ENCODE assay signal across 9 mouse cellular contexts in the genomic region with DNA sequence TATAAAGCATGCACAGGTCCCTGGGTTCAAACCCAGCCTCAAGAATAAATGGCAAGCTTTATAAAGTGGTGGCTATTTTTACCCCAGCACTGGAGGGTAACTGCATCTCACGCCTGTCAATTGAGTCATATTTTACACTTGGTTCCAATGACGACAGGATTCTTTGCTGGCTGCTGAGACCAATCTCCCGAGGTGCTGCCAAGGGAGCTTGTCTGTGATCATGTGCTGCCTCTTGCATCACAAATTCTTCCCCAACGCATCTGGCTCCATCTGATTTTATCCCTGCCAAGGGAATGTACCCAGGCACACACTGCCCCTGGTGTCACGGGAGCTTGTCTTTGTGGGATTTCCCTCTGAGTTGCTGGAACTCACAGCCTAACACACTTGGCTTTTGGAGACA.
DNase-seq lines count a peak whose midpoint lies in the region; ATAC-seq lines count a peak whose summit lies in the region.
"Had no signal": no experiment of that assay in that cellular context is flagged by ENCODE, and none has a peak within 500 bp of the region (broad histone marks: within the 10 kb centered on the region; RNA-seq: fewer than 3 reads in every experiment).

No protein-coding gene starts in this region.

- H3K9ac ChIP-seq in neural tube, embryonic 14.5 days (replicated peaks; ENCODE audit: low read depth, low read length), result no peak overlapping the region
- peak overlapping the region; percentile 38; the same call in 1 of the 2 replicates for H3K9ac ChIP-seq in heart, embryonic 14.5 days (ENCODE audit: low read length)
- no peak overlapping the region for H3K9ac ChIP-seq in neural tube, embryonic 15.5 days (replicated peaks)
- H3K9ac ChIP-seq: liver, embryonic 14.5 days had no signal

- H3K27me3 ChIP-seq in neural tube, embryonic 14.5 days (ENCODE audit: control insufficient read depth, insufficient read depth, low read length), result no peaks in the 10 kb centered on the region
- H3K27me3 ChIP-seq in heart, embryonic 14.5 days (ENCODE audit: control insufficient read depth, insufficient read depth, low read length), result no peaks in the 10 kb centered on the region
- H3K27me3 ChIP-seq in neural tube, embryonic 15.5 days (replicated peaks), result no peaks in the 10 kb centered on the region

- no peak overlapping the region for H3K4me3 ChIP-seq in neural tube, embryonic 14.5 days (ENCODE audit: low read depth, low read length)
- H3K4me3 ChIP-seq in heart, embryonic 14.5 days (ENCODE audit: control insufficient read depth in 1 of 2, insufficient read depth in 1 of 2, low read depth in 1 of 2, low read length in 2 of 2), result no peak overlapping the region
- no peak overlapping the region for H3K4me3 ChIP-seq in neural tube, embryonic 15.5 days (replicated peaks)

- no peaks in the 10 kb centered on the region for H3K36me3 ChIP-seq in neural tube, embryonic 14.5 days (ENCODE audit: control insufficient read depth, insufficient read depth, low read length)
- no peaks in the 10 kb centered on the region for H3K36me3 ChIP-seq in heart, embryonic 14.5 days (ENCODE audit: control insufficient read depth, insufficient read depth, low read length)
- H3K36me3 ChIP-seq in neural tube, embryonic 15.5 days, result no peaks in the 10 kb centered on the region

- H3K4me1 ChIP-seq in neural tube, embryonic 14.5 days (ENCODE audit: control insufficient read depth, insufficient read depth, low read length), result no peaks in the 10 kb centered on the region
- peaks cover 7 to 8% of the 10 kb centered on the region in 2 experiments for H3K4me1 ChIP-seq in heart, embryonic 14.5 days (ENCODE audit: control insufficient read depth in 2 of 2, insufficient read depth in 2 of 2, low read length in 2 of 2)
- no peaks in the 10 kb centered on the region for H3K4me1 ChIP-seq in neural tube, embryonic 15.5 days

- no peaks in the 10 kb centered on the region for H3K9me3 ChIP-seq in neural tube, embryonic 14.5 days (ENCODE audit: control insufficient read depth, low read length)
- no peaks in the 10 kb centered on the region for H3K9me3 ChIP-seq in heart, embryonic 14.5 days (ENCODE audit: control insufficient read depth, low read length)
- no peaks in the 10 kb centered on the region for H3K9me3 ChIP-seq in neural tube, embryonic 15.5 days (replicated peaks)

- no peak for DNase-seq in neural tube, embryonic 10.5 days (ENCODE audit: extremely low spot score, low spot score)
- peak; percentile 80 for DNase-seq in fat pad, adult 2 months (ENCODE audit: extremely low read depth, low read depth, low spot score)
- no peak for DNase-seq in testis, postnatal 10 days (ENCODE audit: low spot score)
- DNase-seq in spleen, postnatal 14 days (ENCODE audit: low spot score in 2 of 2), result no peak

- WGBS in neural tube, embryonic 14.5 days, result 24% methylated on average over 5 of the region's 5 CpGs
- WGBS in heart, embryonic 14.5 days, result 23% methylated on average over 5 of the region's 5 CpGs
- 33% methylated on average over 5 of the region's 5 CpGs for WGBS in neural tube, embryonic 15.5 days

- H3K27ac ChIP-seq in neural tube, embryonic 14.5 days (ENCODE audit: low read depth, low read length), result no peak overlapping the region
- peak overlapping the region; percentile 77 to 79 for H3K27ac ChIP-seq in heart, embryonic 14.5 days (replicated peaks in 1 of 2; ENCODE audit: control insufficient read depth in 1 of 2, insufficient read depth in 1 of 2, low read depth in 2 of 2, low read length in 2 of 2)
- H3K27ac ChIP-seq in neural tube, embryonic 15.5 days (replicated peaks), result no peak overlapping the region
- H3K27ac ChIP-seq: liver, embryonic 14.5 days had no signal

- peak; percentile 51; the same call in 1 of the 2 replicates for ATAC-seq in neural tube, embryonic 14.5 days (ENCODE audit: low read depth)
- ATAC-seq in heart, embryonic 14.5 days (ENCODE audit: insufficient number of reproducible peaks, insufficient read depth, low FRiP score, low read depth), result peak; percentile 75
- 0 out of 2 replicates have a peak, but pooled peaks have one; percentile 24 for ATAC-seq in neural tube, embryonic 15.5 days (ENCODE audit: low FRiP score)
- ATAC-seq: intestine, postnatal 0 days had no signal

- no peak overlapping the region for H3K4me2 ChIP-seq in neural tube, embryonic 14.5 days (ENCODE audit: low read depth, low read length)
- H3K4me2 ChIP-seq in heart, embryonic 14.5 days (ENCODE audit: low read length), result peak overlapping the region; percentile 19; the same call in 1 of the 2 replicates
- H3K4me2 ChIP-seq in neural tube, embryonic 15.5 days, result no peak overlapping the region

Comparison
In these comparisons a context has a peak if more than half of its experiments do, and no peak if none do; other contexts are left out.
1. ATAC-seq: peak in every context shown above with its lines; median percentile 75 in heart, embryonic 14.5 days; 51 in neural tube, embryonic 14.5 days; 24 in neural tube, embryonic 15.5 days.
2. H3K27ac ChIP-seq: peak in heart, embryonic 14.5 days (2 of 2); none in neural tube, embryonic 14.5 days (single experiment) and neural tube, embryonic 15.5 days (single experiment).